Mouse (Mus musculus) hindbrain, embryonic 12.5 days (tissue): ENCODE measurements at regions not wholly inside any gene's neighbourhood (a gene's known extent, or its start where the extent isn't known, plus 50 kb on each side); places are given as distances from the start of the nearest gene placed in this dataset.

ENCODE experiments used
- ATAC-seq: fragments of 200-750 bp; cut with Nextera tagmentation; 2 replicates; pipeline ENCODE4 v1.8.0; 2017; ENCODE audit warnings: moderate TSS enrichment; ENCODE audit not compliant: low FRiP score
- H3K27ac ChIP-seq: fragments of 300-500 bp; sonication (generic); 2 replicates; pipeline ENCODE4 v1.5.1; 2016; ENCODE audit warnings: mild to moderate bottlenecking
- H3K27me3 ChIP-seq: fragments of 300-500 bp; sonication (generic); 2 replicates; pipeline ENCODE4 v1.6.1; 2016; ENCODE audit warnings: mild to moderate bottlenecking
- H3K36me3 ChIP-seq: fragments of 300-500 bp; sonication (generic); 2 replicates; pipeline ENCODE4 v1.6.1; 2016; ENCODE audit warnings: mild to moderate bottlenecking
- H3K4me1 ChIP-seq: fragments of 300-500 bp; sonication (generic); 2 replicates; pipeline ENCODE4 v1.6.1; 2016
- H3K4me2 ChIP-seq: fragments of 300-500 bp; sonication (generic); replicated peaks from 2 replicates; pipeline ENCODE4 v1.6.1; 2016; ENCODE audit warnings: mild to moderate bottlenecking
- H3K4me3 ChIP-seq: fragments of 300-500 bp; sonication (generic); 2 replicates; pipeline ENCODE4 v1.5.1; 2016; ENCODE audit warnings: mild to moderate bottlenecking
- H3K9ac ChIP-seq: fragments of 300-500 bp; sonication (generic); 2 replicates; pipeline ENCODE4 v1.6.1; 2016; ENCODE audit warnings: mild to moderate bottlenecking, moderate library complexity
- H3K9me3 ChIP-seq: fragments of 300-500 bp; sonication (generic); replicated peaks from 2 replicates; pipeline ENCODE4 v1.6.1; 2016; ENCODE audit warnings: mild to moderate bottlenecking
- WGBS: fragments of 180-500 bp; shearing (Covaris S2); methylation state at CpG from one replicate; pipeline ENCODE4 v1.1.7; 2016; 5-methylcytosine and 5-hydroxymethylcytosine counted together

DNA sequence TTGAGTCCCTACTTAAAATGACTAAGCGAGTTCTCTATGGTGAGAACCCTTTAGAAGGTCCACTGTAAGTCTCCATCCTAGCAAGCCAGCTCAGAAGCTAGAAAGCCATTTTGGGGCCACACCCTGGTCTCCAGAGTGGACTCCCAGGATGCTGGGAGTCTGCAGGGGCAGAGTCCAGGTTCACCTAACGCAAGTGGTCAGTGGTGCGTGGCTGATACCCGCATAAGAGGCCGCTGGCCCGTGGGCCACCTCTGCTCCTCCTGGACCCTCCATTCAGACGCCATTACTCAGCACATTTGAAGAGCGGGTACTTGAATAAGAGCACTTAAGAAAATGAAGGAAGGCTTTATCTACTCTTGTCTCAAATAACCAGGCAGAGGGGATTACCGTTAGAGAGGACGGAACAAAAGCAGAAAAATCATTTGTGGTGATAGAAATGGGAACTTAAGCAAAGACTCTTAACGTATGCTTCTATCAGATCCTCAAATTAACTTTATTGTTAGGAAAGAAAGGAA lies 504.4 kb downstream of the Irx1 start:
- Histone ChIP-seq H3K36me3 (no peaks in the 10 kb centered on the region), H3K27me3 (peaks cover 33% of the 10 kb centered on the region), H3K4me1 (peaks cover 20% of the 10 kb centered on the region), H3K9ac (peak overlapping the region; percentile 45), H3K4me3 (no peak overlapping the region), H3K9me3 (0 out of 2 replicates have a peak, but pooled peaks cover 4% of the 10 kb centered on the region), H3K27ac (peak overlapping the region; percentile 56), H3K4me2 (peak overlapping the region; percentile 44)
- WGBS, result 20% methylated on average over 11 of the region's 11 CpGs
- peak; percentile 23; the same call in 1 of the 2 replicates for ATAC-seq

DNA sequence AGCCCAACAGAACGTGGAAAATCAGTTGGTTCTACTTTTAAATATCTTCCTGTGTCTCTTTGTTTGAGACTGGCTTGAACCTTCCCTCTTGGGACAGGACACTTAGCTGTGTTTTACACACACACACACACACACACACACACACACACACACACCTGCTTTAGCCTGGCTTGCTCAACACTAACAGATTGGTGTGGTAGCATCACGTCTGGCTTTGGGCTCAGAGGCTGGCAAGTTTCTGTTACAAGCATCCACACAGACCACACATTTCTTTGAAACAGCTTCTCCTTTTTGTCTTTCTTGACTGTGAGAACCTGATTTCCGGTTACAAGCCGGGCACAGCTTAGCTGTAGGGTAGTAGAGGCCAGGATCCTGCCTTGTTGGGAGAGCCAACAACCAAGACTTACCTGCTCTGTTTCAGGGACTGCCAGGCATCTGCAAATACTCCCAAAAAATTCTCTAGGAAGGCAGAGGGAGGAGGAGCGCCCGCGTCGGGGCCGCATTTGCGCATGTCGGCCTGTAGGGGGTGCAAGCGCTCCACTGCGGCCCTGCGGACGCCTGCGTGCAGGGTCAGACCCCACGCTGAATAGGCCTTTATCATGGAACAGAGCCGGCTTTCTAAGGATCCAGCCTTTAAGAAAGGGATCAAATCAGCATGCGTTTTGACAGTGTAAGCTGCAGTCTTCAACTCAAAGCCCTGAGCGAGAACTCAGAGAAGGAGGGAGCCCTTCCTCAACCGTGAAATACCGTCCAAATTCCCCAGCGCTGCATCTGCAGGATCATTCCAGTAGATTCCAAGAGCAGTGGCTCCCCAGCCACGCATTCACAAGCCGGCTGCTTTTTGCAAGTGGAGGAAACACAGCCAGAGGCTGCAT lies 505.2 kb downstream of the Irx1 start:
- H3K4me1 ChIP-seq, result peaks cover 20% of the 10 kb centered on the region
- ATAC-seq, result peak; percentile 93
- no peaks in the 10 kb centered on the region for H3K36me3 ChIP-seq
- 0 out of 2 replicates have a peak, but pooled peaks cover 4% of the 10 kb centered on the region for H3K9me3 ChIP-seq
- H3K4me2 ChIP-seq, result peak overlapping the region; percentile 44
- H3K27me3 ChIP-seq, result peaks cover 33% of the 10 kb centered on the region
- no peak overlapping the region for H3K9ac ChIP-seq
- peak overlapping the region; percentile 56 for H3K27ac ChIP-seq
- WGBS, result 3% methylated on average over 25 of the region's 25 CpGs
- no peak overlapping the region for H3K4me3 ChIP-seq

DNA sequence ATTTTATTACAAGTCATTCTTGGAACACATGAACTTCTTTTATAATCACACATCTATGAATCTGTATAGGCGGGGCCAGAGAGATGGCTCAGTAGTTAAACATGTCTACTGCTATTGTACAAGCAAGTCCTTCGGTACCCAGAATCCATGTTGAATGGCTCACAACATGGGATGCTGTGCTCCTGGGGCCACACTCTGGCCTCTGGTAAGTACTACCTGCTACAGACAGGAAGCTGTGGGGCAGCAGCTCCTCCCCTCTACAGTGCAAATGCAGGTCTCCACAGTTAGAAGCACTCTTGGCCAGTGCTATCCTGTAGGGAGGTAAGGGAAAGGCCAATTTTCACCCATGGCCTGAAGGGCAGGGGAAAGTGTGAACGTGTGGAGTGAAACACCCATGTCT lies 506.0 kb downstream of the Irx1 start:
- Histone ChIP-seq H3K9ac (no peak overlapping the region; the same call in 1 of the 2 replicates), H3K4me3 (no peak overlapping the region), H3K4me2 (no peak overlapping the region), H3K4me1 (peaks cover 20% of the 10 kb centered on the region), H3K27ac (no peak overlapping the region), H3K36me3 (no peaks in the 10 kb centered on the region), H3K9me3 (no peaks in the 10 kb centered on the region), H3K27me3 (peaks cover 27% of the 10 kb centered on the region)
- no peak for ATAC-seq
- WGBS, result 68% methylated on average over 3 of the region's 3 CpGs

DNA sequence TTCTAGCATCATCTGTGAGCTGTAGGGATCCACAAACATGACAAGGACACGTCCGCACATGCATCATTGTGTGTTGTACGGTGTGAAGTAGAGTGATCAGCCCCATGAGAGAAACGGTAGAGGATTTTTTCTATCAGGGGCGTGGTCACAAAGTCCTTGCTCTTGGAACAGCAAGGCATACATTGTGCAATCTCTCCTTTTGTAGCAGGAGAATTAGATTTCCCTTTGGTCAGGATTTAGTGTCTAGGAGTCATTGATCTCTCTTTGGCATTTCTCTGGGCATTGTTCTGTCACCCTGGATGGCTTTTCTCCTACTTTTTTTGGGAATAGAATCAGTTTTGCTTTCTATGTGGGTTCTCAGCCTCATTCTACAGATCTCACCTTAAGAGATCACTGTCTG lies 511.3 kb downstream of the Irx1 start:
- Histone ChIP-seq H3K9me3 (no peaks in the 10 kb centered on the region), H3K27ac (no peak overlapping the region), H3K9ac (no peak overlapping the region), H3K36me3 (no peaks in the 10 kb centered on the region), H3K27me3 (peaks cover 10% of the 10 kb centered on the region; the same call in 1 of the 2 replicates), H3K4me3 (no peak overlapping the region), H3K4me1 (no peaks in the 10 kb centered on the region), H3K4me2 (no peak overlapping the region)
- ATAC-seq, result no peak
- 91% methylated on average over 5 of the region's 5 CpGs for WGBS

DNA sequence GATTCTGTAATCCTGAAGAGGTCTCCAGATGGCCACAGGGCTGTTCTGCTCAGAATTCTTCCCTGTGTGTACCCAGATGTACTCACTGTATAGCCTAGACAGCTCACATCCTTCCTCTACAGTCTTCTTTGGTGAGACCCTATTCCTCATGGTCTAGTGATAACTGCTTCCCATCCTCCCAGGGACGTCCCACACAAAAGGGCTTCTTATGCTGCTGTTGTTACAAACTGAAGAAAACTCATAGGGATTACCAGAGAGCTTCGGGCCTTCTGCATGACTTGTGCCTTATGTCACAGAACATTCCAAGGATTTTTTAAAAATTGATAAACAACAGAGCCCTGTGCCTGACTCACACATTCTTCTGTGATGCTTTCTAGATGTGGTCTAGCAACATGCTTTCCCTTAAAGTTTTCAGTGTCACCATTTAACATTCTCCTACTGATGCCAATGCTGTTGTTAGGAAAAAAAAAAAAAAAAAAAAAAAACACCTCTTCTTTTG lies 525.9 kb downstream of the Irx1 start:
- no peaks in the 10 kb centered on the region for H3K9me3 ChIP-seq
- 63% methylated on average over 2 of the region's 2 CpGs for WGBS

DNA sequence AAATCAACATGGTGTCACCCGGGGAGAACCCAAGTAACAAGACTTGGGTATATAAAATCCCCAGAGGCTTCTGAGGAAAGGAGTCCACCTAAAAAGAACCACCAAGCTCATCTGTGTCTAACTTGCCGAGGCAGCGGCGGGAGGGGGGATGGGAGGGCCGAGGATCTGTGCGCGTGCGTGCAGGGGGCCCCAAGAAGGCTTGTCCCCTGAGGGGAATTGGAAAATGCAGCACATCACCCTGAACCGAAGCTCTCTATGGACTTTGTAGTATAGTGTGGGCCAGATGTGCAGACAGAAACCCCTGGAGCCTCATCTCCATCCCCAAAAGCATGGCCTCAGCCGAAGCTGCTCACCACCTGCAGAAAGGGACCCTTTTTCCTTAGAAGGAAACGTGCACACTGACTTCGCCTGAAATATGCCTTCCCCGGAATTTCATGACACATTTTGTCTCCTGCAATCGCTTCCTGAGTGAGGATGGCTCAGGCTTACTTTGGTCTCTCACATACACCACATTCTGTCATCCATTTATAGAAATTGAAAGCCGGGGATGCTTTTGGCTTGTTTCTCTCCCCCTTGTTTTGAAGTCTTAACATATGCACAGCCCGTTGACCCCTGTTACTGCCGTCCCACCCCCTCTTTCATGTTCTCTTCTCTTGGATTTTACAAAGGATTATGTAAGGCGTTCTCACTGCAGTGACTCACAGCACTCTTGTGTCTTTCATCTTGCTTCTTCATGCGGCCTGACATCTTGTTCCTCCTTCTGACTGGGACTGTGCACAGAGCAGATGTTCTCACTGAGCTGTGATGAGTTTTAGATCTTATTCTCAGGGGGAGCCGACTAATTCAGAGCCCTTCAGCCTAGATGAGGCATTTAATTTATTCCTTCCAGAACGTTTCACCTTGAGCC lies 559.6 kb downstream of the Irx1 start:
- no peaks in the 10 kb centered on the region for H3K9me3 ChIP-seq
- ATAC-seq, result peak; percentile 52; the same call in 1 of the 2 replicates
- WGBS, result 56% methylated on average over 21 of the region's 21 CpGs
- H3K4me1 ChIP-seq, result peaks cover 12% of the 10 kb centered on the region
- H3K9ac ChIP-seq, result no peak overlapping the region
- H3K36me3 ChIP-seq, result no peaks in the 10 kb centered on the region
- H3K4me3 ChIP-seq, result no peak overlapping the region
- no peak overlapping the region for H3K4me2 ChIP-seq
- H3K27ac ChIP-seq, result no peak overlapping the region
- H3K27me3 ChIP-seq, result no peaks in the 10 kb centered on the region

More for the DNA sequence above, 525.9 kb downstream of the Irx1 start:
- H3K4me1 ChIP-seq, result no peaks in the 10 kb centered on the region
- no peak overlapping the region for H3K27ac ChIP-seq
- H3K9ac ChIP-seq, result no peak overlapping the region
- H3K4me2 ChIP-seq, result no peak overlapping the region
- H3K27me3 ChIP-seq, result no peaks in the 10 kb centered on the region
- H3K4me3 ChIP-seq, result no peak overlapping the region
- ATAC-seq, result no peak
- no peaks in the 10 kb centered on the region for H3K36me3 ChIP-seq

DNA sequence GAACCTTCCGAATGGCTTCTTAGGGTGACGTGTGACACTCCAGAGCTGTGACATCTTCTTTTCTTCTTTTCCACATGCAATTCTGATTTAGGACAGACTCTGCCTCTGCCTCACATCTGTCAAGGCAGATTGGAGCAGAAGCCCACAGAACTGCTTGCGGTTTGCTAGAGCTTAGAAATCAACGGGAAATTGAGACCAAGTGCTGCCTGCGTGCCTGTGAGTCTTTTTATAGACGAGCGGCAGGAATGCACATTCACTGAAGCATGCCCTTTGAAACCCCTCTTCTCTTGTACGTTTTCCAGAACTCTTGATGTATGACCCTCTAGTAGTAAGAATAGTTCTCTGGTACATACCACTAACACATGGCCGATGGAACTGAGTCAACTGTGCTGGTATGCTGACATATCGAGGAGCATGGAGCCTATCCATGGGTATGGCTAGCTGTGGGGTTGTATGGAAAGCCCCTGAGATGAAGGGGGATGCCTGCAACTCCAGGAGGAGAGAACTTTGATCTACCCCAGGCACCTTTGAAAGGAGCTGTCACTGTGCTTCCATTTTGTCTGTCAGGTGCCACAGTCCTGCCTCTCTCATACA lies 552.2 kb upstream of the Adamts16 start:
- ATAC-seq, result no peak
- H3K9ac ChIP-seq, result no peak overlapping the region
- 82% methylated on average over 10 of the region's 10 CpGs for WGBS
- no peaks in the 10 kb centered on the region for H3K36me3 ChIP-seq
- H3K4me3 ChIP-seq, result no peak overlapping the region
- H3K27ac ChIP-seq, result no peak overlapping the region
- no peak overlapping the region for H3K4me2 ChIP-seq
- H3K27me3 ChIP-seq, result no peaks in the 10 kb centered on the region
- no peaks in the 10 kb centered on the region for H3K4me1 ChIP-seq
- no peaks in the 10 kb centered on the region for H3K9me3 ChIP-seq

DNA sequence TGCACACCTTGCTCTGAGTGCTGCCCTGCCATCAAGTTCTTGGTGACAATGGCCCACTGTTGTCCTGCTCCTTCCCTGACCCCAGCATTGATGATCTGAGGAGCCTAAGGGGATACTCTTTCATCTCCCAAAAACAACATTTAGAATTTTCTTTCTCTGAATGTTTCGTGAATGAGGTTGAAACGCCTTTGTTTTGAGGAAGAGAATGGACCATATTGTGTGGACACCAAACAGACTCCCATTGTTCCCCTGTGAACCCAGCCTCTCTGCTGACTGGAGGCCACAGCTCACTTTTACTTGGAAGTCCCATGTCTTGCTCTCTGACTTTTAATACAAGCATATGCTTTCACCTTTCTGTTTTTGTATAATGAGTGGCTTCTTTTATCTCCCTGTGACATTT lies 537.0 kb upstream of the Adamts16 start:
- no peaks in the 10 kb centered on the region for H3K27me3 ChIP-seq
- no peaks in the 10 kb centered on the region for H3K4me1 ChIP-seq
- no peak overlapping the region for H3K9ac ChIP-seq
- no peak for ATAC-seq
- no peak overlapping the region for H3K4me2 ChIP-seq
- H3K27ac ChIP-seq, result no peak overlapping the region
- 41% methylated on average over 2 of the region's 2 CpGs for WGBS
- H3K4me3 ChIP-seq, result no peak overlapping the region
- no peaks in the 10 kb centered on the region for H3K9me3 ChIP-seq
- no peaks in the 10 kb centered on the region for H3K36me3 ChIP-seq

DNA sequence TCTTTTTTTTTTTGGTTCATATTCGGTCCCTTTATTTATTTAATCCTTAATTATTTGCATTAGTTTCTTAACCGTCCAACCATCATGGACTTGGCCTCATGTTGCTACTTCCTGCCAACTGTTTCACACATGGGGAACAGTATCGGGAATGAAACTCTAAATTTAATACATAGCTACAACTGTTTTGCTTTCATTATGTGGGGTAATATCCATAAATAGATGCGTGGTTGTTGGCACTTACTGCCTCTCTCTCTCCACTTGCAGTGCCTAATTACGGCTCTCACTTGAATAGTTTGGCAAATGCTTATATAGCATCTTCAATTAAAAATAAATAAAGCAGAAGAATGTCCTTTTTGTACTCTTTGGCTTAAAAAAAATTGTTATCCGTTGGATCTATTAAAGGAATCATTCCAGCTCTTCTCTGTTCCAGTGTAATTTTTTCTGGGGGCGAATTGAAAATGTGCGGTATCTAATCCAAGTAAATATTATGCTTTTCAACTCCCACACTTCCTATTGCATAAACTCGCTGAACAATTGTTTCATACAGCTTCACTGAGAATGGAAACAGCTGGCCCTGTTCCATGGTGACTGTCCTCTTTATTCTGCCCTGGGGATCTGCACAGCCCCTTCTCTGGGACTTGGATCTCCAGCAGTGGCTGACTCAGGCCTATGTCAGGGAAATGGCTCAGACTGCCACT lies 534.4 kb upstream of the Adamts16 start:
- 71% methylated on average over 9 of the region's 9 CpGs for WGBS
- H3K4me3 ChIP-seq, result no peak overlapping the region

DNA sequence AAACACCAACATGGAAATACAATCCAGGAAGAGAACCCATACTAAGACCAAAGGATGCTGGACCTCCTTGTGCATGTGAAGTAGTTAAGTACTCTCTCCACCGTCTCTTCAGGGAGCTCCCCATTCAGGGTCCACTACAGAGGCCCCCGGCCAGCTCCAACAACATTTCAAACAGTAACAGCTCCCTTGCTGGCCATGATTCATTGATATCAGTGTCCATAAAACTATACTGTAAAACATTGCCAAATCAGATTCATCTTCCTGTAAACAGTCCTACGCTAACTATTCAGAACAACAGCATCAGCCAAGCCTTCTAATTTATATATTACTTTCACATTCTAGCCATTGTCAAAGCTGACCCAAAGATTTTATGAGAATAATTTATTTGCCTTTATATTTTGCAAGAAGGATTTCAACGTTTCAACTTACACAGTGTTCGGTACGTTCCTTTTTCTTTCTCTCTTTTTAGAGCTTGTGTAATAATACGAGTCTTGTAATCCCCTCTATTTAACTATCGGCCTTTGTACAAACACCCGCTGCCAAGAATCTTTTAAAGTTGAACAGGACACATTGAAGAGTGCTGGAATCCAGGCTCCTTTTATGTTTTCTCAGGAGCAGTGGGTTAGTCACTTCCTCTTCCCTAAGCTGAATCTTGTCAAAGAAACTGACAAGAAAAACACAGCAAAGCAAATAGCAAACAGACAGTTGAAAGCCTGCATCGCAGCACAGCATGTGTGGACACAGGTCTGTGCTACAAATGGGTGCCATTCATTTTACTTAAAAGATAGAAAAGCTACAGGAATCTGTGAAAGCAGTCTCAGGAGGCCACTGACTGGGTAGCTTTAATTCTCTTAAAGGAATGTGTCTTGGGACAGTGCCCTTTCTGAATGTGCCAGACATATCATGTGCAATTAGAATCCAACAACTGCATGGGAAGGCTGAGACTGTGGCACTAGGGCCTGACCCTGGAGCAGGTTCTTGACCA lies 531.4 kb upstream of the Adamts16 start:
- H3K4me3 ChIP-seq, result no peak overlapping the region
- ATAC-seq, result no peak
- no peaks in the 10 kb centered on the region for H3K4me1 ChIP-seq

More for the DNA sequence above, 534.4 kb upstream of the Adamts16 start:
- H3K27me3 ChIP-seq, result no peaks in the 10 kb centered on the region
- no peak overlapping the region for H3K4me2 ChIP-seq
- ATAC-seq, result no peak
- no peak overlapping the region for H3K27ac ChIP-seq
- H3K9me3 ChIP-seq, result no peaks in the 10 kb centered on the region
- no peaks in the 10 kb centered on the region for H3K36me3 ChIP-seq
- H3K4me1 ChIP-seq, result no peaks in the 10 kb centered on the region
- H3K9ac ChIP-seq, result no peak overlapping the region

More for the DNA sequence above, 531.4 kb upstream of the Adamts16 start:
- no peaks in the 10 kb centered on the region for H3K9me3 ChIP-seq
- no peaks in the 10 kb centered on the region for H3K36me3 ChIP-seq
- H3K27ac ChIP-seq, result no peak overlapping the region
- no peak overlapping the region for H3K9ac ChIP-seq
- no peaks in the 10 kb centered on the region for H3K27me3 ChIP-seq
- no peak overlapping the region for H3K4me2 ChIP-seq
- 62% methylated on average over 10 of the region's 10 CpGs for WGBS
